Mouse (Mus musculus) left cerebral cortex, adult 6 months (tissue): Measurements from ENCODE around the gene Defb9. TPM values are rescaled to one million over a fixed set of nuclear protein-coding genes. Genes with fewer than 3 reads are reported as not detected.

Source experiments
- long read RNA-seq, 2 experiments: library from polyadenylated mRNA; unstranded; transcript quantifications; one replicate each; pipeline ENCODE4 v2.0.0; 2019 to 2020
- polyA plus RNA-seq: library from polyadenylated mRNA; unstranded; fragments of <200 nt; fragmentation: Nextera tagmentation; gene quantifications from 2 replicates; pipeline ENCODE4 v1.2.3, GENCODE M21; 2021

Gene Defb9
- not detected in 2 replicates for polyA plus RNA-seq
- long read RNA-seq, experiment 1: 0 reads
- long read RNA-seq, experiment 2: 0 reads

DNA sequence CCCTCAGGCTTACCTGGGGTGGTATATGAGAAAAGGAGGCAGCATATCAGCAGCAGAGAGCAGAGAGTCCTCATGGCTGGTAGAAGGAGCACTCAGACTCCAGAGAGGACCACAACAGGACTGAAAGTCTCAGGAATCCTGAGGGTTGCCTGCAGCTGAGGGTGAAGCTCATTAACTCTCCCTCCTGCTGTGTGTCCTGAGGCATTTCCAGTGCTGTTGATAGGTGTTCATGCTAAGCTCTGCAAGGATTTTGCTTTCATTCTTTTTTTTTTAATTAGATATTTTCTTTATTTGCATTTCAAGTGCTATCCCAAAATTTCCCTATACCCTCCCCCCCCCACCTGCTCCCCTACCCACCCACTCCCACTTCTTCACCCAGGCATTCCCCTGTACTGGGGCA, at the start of gene Defb9:
Gene Defb9, minus strand, starts transcription at position 101 of the 400 bp plus-strand sequence.

GRCm38 (mm10) chr8:21932610-21933009, 47.4 kb upstream of the Defb9 start, which contains the start of gene Defb15:
Defb15 (minus strand) TSS chr8:21932710.

DNA sequence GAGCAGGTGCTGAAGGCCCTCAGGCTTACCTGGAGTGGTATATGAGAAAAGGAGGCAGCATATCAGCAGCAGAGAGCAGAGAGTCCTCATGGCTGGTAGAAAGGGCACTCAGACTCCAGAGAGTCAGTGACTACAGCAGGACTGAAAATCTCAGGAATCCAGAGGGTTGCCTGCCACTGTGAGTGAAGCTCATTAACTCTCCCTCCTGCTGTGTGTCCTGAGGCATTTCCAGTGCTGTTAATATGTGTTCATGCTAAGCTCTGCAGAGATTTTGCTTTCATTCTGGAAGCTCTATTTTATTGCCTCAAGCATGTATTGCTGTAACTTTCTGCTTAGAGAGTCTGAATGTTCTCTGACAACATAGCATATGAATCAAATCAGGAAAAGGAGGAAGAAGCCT, 21.1 kb upstream of the Defb9 start, which contains the start of gene Defb11:
Gene Defb11, minus strand, starts transcription at position 123 of the 400 bp plus-strand sequence.

GRCm38 (mm10) chr8:21858586-21858985, 26.6 kb downstream of the Defb9 start, which contains the start of gene Defb10:
Defb10 (plus strand) TSS chr8:21858901.

Other genes starting within 250 kb of the Defb9 start
- not detected in 2 replicates for gene Defa17, start 229.6 kb downstream of the Defb9 start, polyA plus RNA-seq
- not detected in 2 replicates for gene Defa34, start 219.6 kb downstream of the Defb9 start, polyA plus RNA-seq
- not detected in 2 replicates for gene AY761184, start 181.8 kb downstream of the Defb9 start, polyA plus RNA-seq
- not detected in 2 replicates for gene Defa24, start 150.9 kb downstream of the Defb9 start, polyA plus RNA-seq
- not detected in 2 replicates for gene Defb50, start 61.9 kb downstream of the Defb9 start, polyA plus RNA-seq
- gene Defb2, start 45.5 kb downstream of the Defb9 start, polyA plus RNA-seq: not detected in 2 replicates
- gene Defb10, start 26.5 kb downstream of the Defb9 start, polyA plus RNA-seq: not detected in 2 replicates
- gene Defb11, start 21.0 kb upstream of the Defb9 start, polyA plus RNA-seq: not detected in 2 replicates
- gene Defb15, start 47.3 kb upstream of the Defb9 start, polyA plus RNA-seq: not detected in 2 replicates
- gene Defb35, start 52.9 kb upstream of the Defb9 start, polyA plus RNA-seq: not detected in 2 replicates
- gene Defb13, start 61.3 kb upstream of the Defb9 start, polyA plus RNA-seq: not detected in 2 replicates
- not detected in 2 replicates for gene Fam90a1a, start 73.3 kb upstream of the Defb9 start, polyA plus RNA-seq
- gene Ccdc70, start 84.4 kb upstream of the Defb9 start, polyA plus RNA-seq: not detected in 2 replicates
- gene Atp7b, start 174.9 kb upstream of the Defb9 start, polyA plus RNA-seq: 0.41 and 0.47 TPM in 2 replicates
- gene Alg11, start 175.3 kb upstream of the Defb9 start, polyA plus RNA-seq: 15.2 and 22.9 TPM in 2 replicates
- gene Nek5, start 239.6 kb upstream of the Defb9 start, polyA plus RNA-seq: 0.09 and 0.34 TPM in 2 replicates